Mouse (Mus musculus) 3134 (cell line): ENCODE results near the gene Sstr5.
A peak's percentile ranks its signal among the peaks of the same experiment; 100 is the strongest.

Experiments
- DNase-seq: peaks from one replicate; pipeline ENCODE4 v3.0.0-alpha.2; 2011; ENCODE audit warnings: low spot score; ENCODE audit not compliant: insufficient read length; ENCODE audit errors: extremely low read depth

Gene Sstr5

GRCm38 (mm10) chr17:25474330-25475077, 22.6 kb downstream of the Sstr5 start:
- DNase-seq = peak; percentile 31

- DNase-seq = no peak
Observed at GRCm38 (mm10) chr17:25472044-25472443, 25.0 kb downstream of the Sstr5 start.

GRCm38 (mm10) chr17:25471418-25471817, 25.7 kb downstream of the Sstr5 start:
- DNase-seq = no peak

- DNase-seq = no peak
Observed at GRCm38 (mm10) chr17:25469798-25470197, 27.3 kb downstream of the Sstr5 start.

GRCm38 (mm10) chr17:25468301-25468700, 28.8 kb downstream of the Sstr5 start:
- DNase-seq = no peak

GRCm38 (mm10) chr17:25467781-25468180, 29.3 kb downstream of the Sstr5 start:
- no peak for DNase-seq

- no peak for DNase-seq
Observed at GRCm38 (mm10) chr17:25466257-25466656, 30.8 kb downstream of the Sstr5 start.

GRCm38 (mm10) chr17:25464091-25464490, 33.0 kb downstream of the Sstr5 start:
- DNase-seq = no peak

- no peak for DNase-seq
Observed at GRCm38 (mm10) chr17:25463326-25463945, 33.7 kb downstream of the Sstr5 start.

- no peak for DNase-seq
Observed at GRCm38 (mm10) chr17:25462236-25462875, 34.7 kb downstream of the Sstr5 start.

- DNase-seq = no peak
Observed at GRCm38 (mm10) chr17:25456540-25456939, 40.5 kb downstream of the Sstr5 start.

GRCm38 (mm10) chr17:25454272-25454671, 42.8 kb downstream of the Sstr5 start, which contains the start of gene Tekt4:
Gene Tekt4 (plus strand): TSS chr17:25454615.
- DNase-seq = no peak

GRCm38 (mm10) chr17:25452246-25452965, 44.7 kb downstream of the Sstr5 start:
- DNase-seq = no peak

GRCm38 (mm10) chr17:25450329-25450728, 46.8 kb downstream of the Sstr5 start:
- DNase-seq = no peak

GRCm38 (mm10) chr17:25447865-25448264, 49.2 kb downstream of the Sstr5 start:
- DNase-seq = no peak

GRCm38 (mm10) chr17:25445841-25446240, 51.2 kb downstream of the Sstr5 start:
- no peak for DNase-seq

GRCm38 (mm10) chr17:25445074-25445473, 52.0 kb downstream of the Sstr5 start:
- DNase-seq = no peak

GRCm38 (mm10) chr17:25442889-25443288, 54.2 kb downstream of the Sstr5 start:
- no peak for DNase-seq

- no peak for DNase-seq
Observed at GRCm38 (mm10) chr17:25441417-25441816, 55.7 kb downstream of the Sstr5 start.
